Mouse (Mus musculus) right cerebral cortex, adult 18-20 months (tissue): Measurements from ENCODE around the gene Dusp13.

ENCODE experiments used
- DNase-seq: peaks from one replicate; pipeline ENCODE4 v3.0.0; 2022; ENCODE audit warnings: mixed read lengths

Gene Dusp13

DNA sequence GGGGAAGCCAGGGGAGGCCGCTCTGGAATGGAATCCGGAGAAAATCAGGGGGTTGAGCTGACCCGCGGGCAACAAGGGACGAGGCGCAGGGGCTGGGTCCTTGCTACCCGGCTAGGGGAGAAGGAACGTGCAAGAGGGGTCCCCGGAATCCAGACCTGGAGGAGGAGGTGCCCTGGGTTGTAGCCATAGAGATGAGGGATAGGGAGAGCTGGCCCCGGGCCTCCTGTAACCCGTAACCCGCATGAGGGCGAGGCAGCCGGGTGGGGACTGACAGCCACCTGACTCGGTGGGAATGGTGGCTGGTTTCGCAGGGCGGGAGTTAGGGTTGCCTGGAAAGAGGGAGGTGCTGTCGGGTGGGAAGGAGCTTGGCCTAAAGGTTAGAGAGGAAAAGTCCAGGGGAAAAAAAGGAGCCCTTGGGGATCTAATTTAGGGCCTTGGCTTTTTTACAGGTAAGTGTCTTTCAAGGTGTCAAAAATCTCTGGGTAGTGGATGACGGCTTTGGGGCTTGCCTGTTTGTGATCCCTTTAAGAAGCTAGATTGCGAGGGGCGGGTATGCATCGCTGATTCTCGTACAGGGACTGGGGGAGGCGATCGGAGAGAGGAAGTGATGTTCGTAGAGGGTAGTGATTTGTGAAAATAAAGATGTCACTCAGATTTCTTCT lies at the start of gene Dusp13:
TSS of gene Dusp13 (minus strand) at position 301 of the 662 bp plus-strand sequence.
- DNase-seq = peak; percentile 71

DNA sequence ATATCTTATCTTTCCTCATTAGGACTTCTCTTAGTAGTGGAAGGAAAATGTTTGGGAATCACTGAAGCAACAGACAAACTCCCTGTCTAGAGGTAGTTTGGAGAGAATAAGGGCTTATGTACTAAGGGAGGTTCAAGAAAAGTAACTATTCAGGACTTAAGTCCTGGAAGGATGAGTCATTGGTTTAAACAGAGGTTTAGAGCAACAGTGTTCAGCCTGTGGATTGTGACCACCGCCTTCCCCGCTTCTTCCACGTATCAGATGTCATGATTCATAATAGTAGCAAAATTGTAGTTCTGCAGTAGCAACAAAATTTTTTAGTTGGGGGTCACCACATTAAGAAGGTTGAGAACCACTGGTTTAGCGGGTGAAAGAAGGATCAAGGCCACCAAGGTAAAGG lies 49.7 kb upstream of the Dusp13 start:
- no peak for DNase-seq

GRCm38 (mm10) chr14:21792250-21792649 lies 41.3 kb upstream of the Dusp13 start:
- DNase-seq = peak; percentile 64

GRCm38 (mm10) chr14:21791722-21792121 lies 40.7 kb upstream of the Dusp13 start:
- no peak for DNase-seq

GRCm38 (mm10) chr14:21790585-21791251 lies 39.7 kb upstream of the Dusp13 start:
- no peak for DNase-seq

DNA sequence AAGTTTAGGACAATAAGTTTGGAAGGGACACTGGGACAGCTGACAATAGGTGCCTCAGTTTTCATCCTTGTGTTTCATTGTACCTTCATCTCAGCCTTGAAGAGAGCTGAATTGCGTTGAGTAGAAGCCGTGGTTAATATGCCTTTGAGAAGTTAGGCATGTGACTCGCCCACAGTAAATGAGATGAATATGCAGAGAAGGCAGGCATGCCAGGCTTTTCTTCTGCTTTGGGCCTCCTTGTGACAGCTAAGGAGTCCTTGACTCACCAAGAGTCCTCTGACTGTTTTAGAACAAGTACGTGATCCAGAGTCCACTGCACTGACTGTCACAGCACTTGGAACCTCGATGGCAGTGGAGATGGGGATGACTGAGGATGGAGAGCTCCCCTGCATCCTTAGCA lies 37.1 kb upstream of the Dusp13 start:
- peak; percentile 37 for DNase-seq

DNA sequence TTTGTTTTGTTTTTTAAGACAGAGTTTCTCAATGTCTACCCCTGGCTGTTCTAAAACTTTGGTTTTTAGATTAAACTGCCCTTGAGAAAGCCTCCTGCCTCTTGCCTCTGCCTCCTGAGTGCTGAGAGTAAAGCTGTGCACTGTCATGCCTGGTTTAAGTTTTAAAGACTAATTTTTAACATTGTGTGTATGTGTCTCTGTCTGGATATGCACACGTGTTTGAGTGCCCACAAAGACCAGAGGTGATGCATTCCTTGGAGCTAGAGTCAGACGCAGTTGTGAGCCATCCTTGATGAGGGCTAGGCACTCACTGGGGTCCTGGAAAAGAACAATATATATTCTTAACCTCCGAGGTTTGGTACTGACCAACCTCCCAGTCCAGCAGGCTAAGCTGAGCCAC lies 36.4 kb upstream of the Dusp13 start:
- DNase-seq = no peak

DNA sequence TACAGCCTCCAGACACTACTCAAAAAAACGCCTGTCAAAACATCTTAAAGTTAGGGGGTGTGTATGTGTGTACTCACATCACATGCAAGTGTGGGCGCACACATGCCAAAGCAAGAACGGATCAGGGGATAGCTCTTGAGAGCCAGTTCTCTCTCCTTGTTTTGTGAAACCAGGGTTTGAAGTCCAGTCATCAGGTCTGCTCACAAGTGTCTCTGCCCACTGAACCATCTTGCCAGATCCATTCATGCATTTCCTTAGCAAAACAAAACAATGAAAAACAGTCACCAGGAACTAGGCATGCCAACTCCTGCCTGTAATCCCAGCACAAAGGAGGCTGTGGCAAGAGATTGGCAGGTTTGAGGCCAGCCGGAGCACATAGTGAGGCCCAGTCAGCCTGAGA lies 35.5 kb upstream of the Dusp13 start:
- no peak for DNase-seq

- no peak for DNase-seq
These were observed 25.2 kb upstream of the Dusp13 start for GRCm38 (mm10) chr14:21776201-21776600.

- no peak for DNase-seq
These were observed 23.0 kb upstream of the Dusp13 start for GRCm38 (mm10) chr14:21773946-21774345.

DNA sequence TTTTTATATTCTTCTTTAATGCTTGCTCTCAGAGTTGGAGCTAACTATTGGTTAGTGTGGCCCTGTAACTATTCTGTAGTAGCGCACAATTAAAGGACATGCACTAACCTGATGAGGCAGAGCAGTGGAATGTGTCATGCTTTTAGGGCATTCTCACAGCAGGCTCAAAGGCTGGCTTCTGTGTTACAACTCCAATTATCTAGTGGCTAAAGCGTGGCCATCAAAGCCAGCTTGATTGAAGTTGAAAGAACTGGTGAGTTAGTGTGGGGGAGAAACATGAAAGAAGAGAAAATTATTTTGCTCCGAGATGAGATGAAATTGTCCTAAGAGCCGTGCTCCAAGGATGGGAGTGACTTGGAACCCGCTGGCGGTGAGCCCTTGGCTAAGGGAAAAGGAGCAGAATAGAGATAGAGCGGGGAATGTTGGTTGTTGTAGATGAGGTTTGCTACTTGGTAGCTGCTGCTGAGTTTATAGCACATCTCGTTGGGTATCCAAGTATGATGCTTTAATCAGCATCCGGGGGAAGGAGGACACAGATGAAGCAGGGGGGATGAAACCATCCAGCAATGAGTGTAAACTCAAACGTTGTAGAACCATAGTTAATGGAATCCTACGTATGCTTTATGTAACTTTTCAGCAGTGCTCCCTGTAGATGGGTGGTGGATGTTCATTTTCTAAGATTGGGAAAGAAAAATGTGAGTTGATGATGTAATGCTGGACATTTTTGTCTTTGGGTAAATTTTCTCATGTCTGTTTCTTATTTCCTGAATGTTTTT lies 21.7 kb upstream of the Dusp13 start:
- DNase-seq = no peak

GRCm38 (mm10) chr14:21766398-21766958 lies 15.5 kb upstream of the Dusp13 start:
- no peak for DNase-seq

DNA sequence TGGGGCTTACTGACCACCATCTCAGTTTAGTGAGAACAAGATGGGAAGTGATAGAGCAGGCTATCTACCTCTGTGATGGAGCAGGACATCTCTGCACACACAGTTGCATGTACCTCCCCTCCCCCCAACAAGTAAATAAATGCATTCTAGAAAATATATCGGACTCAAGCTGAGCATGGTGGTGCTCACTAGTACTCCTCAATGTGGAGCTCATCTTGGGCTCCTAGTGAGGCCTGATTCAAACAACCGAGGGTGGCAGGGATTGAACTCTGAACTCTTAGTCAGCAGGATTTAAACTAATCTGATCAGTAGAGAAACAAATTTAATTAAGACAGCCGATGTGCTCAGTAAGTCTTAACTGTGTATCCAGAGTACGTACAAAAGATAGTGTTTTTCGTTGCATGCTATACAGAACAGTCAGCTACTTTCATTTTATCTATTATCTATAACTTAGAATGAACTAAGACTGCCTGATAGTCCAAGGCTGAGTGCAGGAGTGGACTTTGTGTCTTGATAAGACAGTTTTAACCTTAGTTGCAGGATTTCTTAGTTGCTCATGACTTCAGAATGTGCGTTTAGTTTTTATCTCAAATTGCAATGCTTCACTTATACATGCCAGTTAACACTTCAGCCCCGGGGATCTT lies 14.9 kb upstream of the Dusp13 start:
- no peak for DNase-seq

- DNase-seq = no peak
These were observed 13.7 kb upstream of the Dusp13 start for GRCm38 (mm10) chr14:21764646-21765045.

GRCm38 (mm10) chr14:21763736-21764135 lies 12.8 kb upstream of the Dusp13 start:
- DNase-seq = no peak

GRCm38 (mm10) chr14:21761560-21761959 lies 10.6 kb upstream of the Dusp13 start:
- no peak for DNase-seq

- DNase-seq = no peak
These were observed 2.4 kb upstream of the Dusp13 start for GRCm38 (mm10) chr14:21753367-21753766.

DNA sequence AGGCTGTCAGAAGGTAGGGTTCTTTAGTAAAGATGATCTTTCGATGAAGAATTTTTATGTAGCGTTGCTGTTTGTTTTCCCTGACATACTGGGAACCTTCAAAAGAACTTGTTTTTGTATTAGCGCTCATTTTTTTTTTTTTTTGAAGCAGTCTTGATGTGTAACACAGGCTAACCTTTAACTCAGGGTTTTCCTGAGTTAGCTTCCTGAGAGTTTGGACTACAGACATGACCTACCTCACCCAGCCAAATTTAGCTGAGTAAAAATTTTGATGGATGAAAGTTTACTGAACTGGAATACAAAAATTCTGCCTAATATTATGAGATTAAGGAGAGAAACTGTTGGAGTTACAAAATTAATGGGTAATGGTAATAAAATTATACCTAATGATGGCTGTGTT lies 1.4 kb upstream of the Dusp13 start:
- DNase-seq = no peak

DNA sequence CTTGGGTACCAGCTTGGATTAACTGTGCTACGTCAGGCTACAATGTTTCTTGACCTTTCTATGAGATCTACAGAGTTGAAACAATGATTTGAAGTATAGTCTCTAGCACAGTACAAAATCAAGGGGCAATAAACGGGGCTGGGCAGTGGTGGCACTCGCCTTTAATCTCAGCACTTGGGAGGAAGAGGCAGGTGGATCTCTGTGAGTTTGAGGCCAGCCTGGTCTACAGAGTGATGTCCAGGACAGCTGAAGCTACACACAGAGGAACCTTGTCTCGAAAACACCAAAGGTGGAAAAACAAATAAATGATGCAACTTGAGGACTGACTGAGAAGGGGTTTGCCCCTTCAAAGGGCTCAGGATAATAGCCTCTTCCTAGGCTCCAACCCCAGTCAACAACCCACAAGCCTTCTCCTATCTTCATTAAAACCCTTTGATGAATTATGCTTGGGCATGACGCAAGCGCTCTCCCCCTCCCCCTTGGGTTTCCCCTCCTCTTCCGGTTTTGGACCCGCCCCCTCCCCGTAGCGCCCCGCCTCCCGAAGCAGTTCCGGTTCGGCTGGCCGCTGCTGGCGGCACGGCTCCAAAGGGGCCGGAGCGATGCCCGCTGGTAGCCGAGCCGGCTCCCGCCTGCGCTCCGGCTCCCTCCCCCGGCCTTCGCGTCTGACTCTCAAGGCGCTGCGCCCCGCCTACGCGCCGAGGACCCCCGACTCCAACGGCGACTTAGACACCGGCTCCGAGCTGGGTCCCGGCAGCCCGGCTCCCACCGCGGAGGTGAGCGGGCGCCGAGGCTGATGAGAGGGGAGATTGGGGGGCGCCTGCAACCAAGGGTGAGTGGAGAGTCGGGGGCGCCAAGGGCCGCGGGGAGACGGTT lies 737 bp downstream of the Dusp13 start, which contains the start of gene Samd8:
TSS of gene Samd8 (plus strand) at position 524 of the 873 bp plus-strand sequence.
- DNase-seq = peak; percentile 87

GRCm38 (mm10) chr14:21748142-21748870 lies 2.7 kb downstream of the Dusp13 start:
- DNase-seq = no peak
